Mouse (Mus musculus): Measurements from ENCODE around the gene Teddm1a. TPM values are rescaled to one million over a fixed set of nuclear protein-coding genes. Genes with fewer than 3 reads are reported as not detected.

Gene Teddm1a
- total and polyA plus RNA-seq, 2 experiments from 2014 or later = not detected

- no peaks in the 10 kb centered on the region for H3K27me3 ChIP-seq (ENCODE audit: insufficient read depth, low read length)
- no peak for ATAC-seq (ENCODE audit: low FRiP score)
- no peak for DNase-seq (ENCODE audit: low spot score)
- no peak overlapping the region for H3K4me3 ChIP-seq (ENCODE audit: low read depth, low read length)
- no peak overlapping the region for H3K27ac ChIP-seq (ENCODE audit: low read depth, low read length)
- H3K9ac ChIP-seq (replicated peaks; ENCODE audit: low read length, poor library complexity, severe bottlenecking) = no peak overlapping the region
- H3K4me1 ChIP-seq (ENCODE audit: insufficient read depth, low read length) = no peaks in the 10 kb centered on the region
- no peaks in the 10 kb centered on the region for H3K9me3 ChIP-seq (ENCODE audit: low read length)
- no peaks in the 10 kb centered on the region for H3K36me3 ChIP-seq (ENCODE audit: insufficient read depth, low read length)
- 79% methylated on average over 3 of the region's 3 CpGs for WGBS
- TF ChIP-seq CTCF (IDR thresholded peaks at IDR 0.05) = no peak
- no peak overlapping the region for H3K4me2 ChIP-seq (ENCODE audit: low read depth, low read length, poor library complexity, severe bottlenecking)
These were observed 27.1 kb downstream of the Teddm1a start for GRCm38 (mm10) chr1:153918521-153919206.

DNA sequence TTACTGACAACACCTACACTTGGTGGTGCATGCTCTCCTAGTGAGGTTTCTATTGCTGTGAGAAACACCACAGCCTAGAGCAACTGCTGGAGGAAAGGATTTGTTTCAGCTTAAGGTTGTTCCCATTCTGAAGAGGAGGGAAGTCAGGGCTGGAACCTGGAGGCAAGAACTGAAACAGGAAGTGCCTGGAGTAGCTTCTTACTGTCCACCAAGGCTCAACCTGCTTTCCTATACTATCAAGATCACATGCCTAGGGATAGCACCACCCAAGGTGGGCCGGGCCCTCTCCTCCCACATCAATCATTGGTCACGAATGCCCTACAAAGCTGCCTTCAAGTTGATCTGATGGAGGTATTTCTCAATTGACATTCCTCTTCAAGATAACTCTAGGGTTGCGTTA, 30.1 kb downstream of the Teddm1a start:
- WGBS = 90% methylated on average over 3 of the region's 3 CpGs
- Histone ChIP-seq H3K27me3 (ENCODE audit: insufficient read depth, low read length) (no peaks in the 10 kb centered on the region), H3K4me1 (ENCODE audit: insufficient read depth, low read length) (no peaks in the 10 kb centered on the region), H3K4me3 (ENCODE audit: low read depth, low read length) (no peak overlapping the region), H3K9ac (replicated peaks; ENCODE audit: low read length, poor library complexity, severe bottlenecking) (no peak overlapping the region), H3K9me3 (ENCODE audit: low read length) (no peaks in the 10 kb centered on the region), H3K27ac (ENCODE audit: low read depth, low read length) (no peak overlapping the region), H3K36me3 (ENCODE audit: insufficient read depth, low read length) (no peaks in the 10 kb centered on the region), H3K4me2 (ENCODE audit: low read depth, low read length, poor library complexity, severe bottlenecking) (no peak overlapping the region)
- TF ChIP-seq CTCF (IDR thresholded peaks at IDR 0.05) = no peak
- ATAC-seq (ENCODE audit: low FRiP score) (no peak), DNase-seq (ENCODE audit: low spot score) (no peak)

DNA sequence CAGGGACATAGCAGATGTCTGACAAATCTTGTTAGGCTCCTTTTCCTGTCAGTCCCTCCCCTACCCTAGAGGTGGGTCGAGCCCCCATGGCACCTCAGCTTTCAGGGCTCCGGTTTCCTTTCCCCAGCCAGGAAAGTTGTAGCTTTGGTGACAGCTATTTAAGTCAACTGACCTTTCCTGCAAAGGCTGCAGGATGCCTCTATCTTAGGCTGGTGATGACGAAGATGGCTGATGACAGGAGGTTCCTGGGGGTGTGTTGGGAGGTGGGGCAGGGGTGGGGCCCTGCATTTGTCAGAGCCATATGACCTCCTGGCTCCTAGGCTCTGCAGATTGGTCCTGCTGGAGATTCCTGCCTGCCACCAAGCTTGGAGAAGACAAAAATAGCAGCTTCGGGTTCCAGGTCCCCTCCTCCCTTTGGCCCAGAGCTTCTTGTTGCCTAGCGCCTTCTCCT, 31.1 kb downstream of the Teddm1a start:
- WGBS = 58% methylated on average over 5 of the region's 5 CpGs
- DNase-seq (ENCODE audit: low spot score) = no peak
- TF ChIP-seq CTCF (IDR thresholded peaks at IDR 0.05) = no peak

GRCm38 (mm10) chr1:153924395-153925385, 33.1 kb downstream of the Teddm1a start:
- H3K27me3 ChIP-seq (ENCODE audit: insufficient read depth, low read length) = no peaks in the 10 kb centered on the region
- no peak for DNase-seq (ENCODE audit: low spot score)
- TF ChIP-seq CTCF (IDR thresholded peaks at IDR 0.05) = no peak
- no peaks in the 10 kb centered on the region for H3K36me3 ChIP-seq (ENCODE audit: insufficient read depth, low read length)
- ATAC-seq (ENCODE audit: low FRiP score) = no peak
- no peaks in the 10 kb centered on the region for H3K9me3 ChIP-seq (ENCODE audit: low read length)
- H3K4me1 ChIP-seq (ENCODE audit: insufficient read depth, low read length) = no peaks in the 10 kb centered on the region
- H3K4me3 ChIP-seq (ENCODE audit: low read depth, low read length) = no peak overlapping the region
- H3K4me2 ChIP-seq (ENCODE audit: low read depth, low read length, poor library complexity, severe bottlenecking) = no peak overlapping the region
- 83% methylated on average over 6 of the region's 6 CpGs for WGBS
- no peak overlapping the region for H3K27ac ChIP-seq (ENCODE audit: low read depth, low read length)
- no peak overlapping the region for H3K9ac ChIP-seq (replicated peaks; ENCODE audit: low read length, poor library complexity, severe bottlenecking)

More for the DNA sequence above, 31.1 kb downstream of the Teddm1a start:
- no peak for ATAC-seq (ENCODE audit: low FRiP score)
- H3K36me3 ChIP-seq (ENCODE audit: insufficient read depth, low read length) = no peaks in the 10 kb centered on the region
- no peak overlapping the region for H3K9ac ChIP-seq (replicated peaks; ENCODE audit: low read length, poor library complexity, severe bottlenecking)
- H3K27ac ChIP-seq (ENCODE audit: low read depth, low read length) = no peak overlapping the region
- no peaks in the 10 kb centered on the region for H3K27me3 ChIP-seq (ENCODE audit: insufficient read depth, low read length)
- no peak overlapping the region for H3K4me2 ChIP-seq (ENCODE audit: low read depth, low read length, poor library complexity, severe bottlenecking)
- H3K9me3 ChIP-seq (ENCODE audit: low read length) = no peaks in the 10 kb centered on the region
- no peak overlapping the region for H3K4me3 ChIP-seq (ENCODE audit: low read depth, low read length)
- H3K4me1 ChIP-seq (ENCODE audit: insufficient read depth, low read length) = no peaks in the 10 kb centered on the region

GRCm38 (mm10) chr1:153930431-153930830, 38.9 kb downstream of the Teddm1a start:
- no peak for TF ChIP-seq CTCF (IDR thresholded peaks at IDR 0.05)
- H3K4me1 ChIP-seq (ENCODE audit: insufficient read depth, low read length) = no peaks in the 10 kb centered on the region
- H3K4me2 ChIP-seq (ENCODE audit: low read depth, low read length, poor library complexity, severe bottlenecking) = no peak overlapping the region
- H3K36me3 ChIP-seq (ENCODE audit: insufficient read depth, low read length) = no peaks in the 10 kb centered on the region
- no peak for ATAC-seq (ENCODE audit: low FRiP score)
- H3K9me3 ChIP-seq (ENCODE audit: low read length) = no peaks in the 10 kb centered on the region
- no peak for DNase-seq (ENCODE audit: low spot score)
- WGBS = 88% methylated on average over 2 of the region's 2 CpGs
- no peak overlapping the region for H3K27ac ChIP-seq (ENCODE audit: low read depth, low read length)
- H3K4me3 ChIP-seq (ENCODE audit: low read depth, low read length) = no peak overlapping the region
- H3K9ac ChIP-seq (replicated peaks; ENCODE audit: low read length, poor library complexity, severe bottlenecking) = no peak overlapping the region
- no peaks in the 10 kb centered on the region for H3K27me3 ChIP-seq (ENCODE audit: insufficient read depth, low read length)

- TF ChIP-seq CTCF (IDR thresholded peaks at IDR 0.05) = no peak
- Histone ChIP-seq H3K9ac (replicated peaks; ENCODE audit: low read length, poor library complexity, severe bottlenecking) (no peak overlapping the region), H3K27me3 (ENCODE audit: insufficient read depth, low read length) (no peaks in the 10 kb centered on the region), H3K36me3 (ENCODE audit: insufficient read depth, low read length) (no peaks in the 10 kb centered on the region), H3K4me1 (ENCODE audit: insufficient read depth, low read length) (no peaks in the 10 kb centered on the region), H3K4me3 (ENCODE audit: low read depth, low read length) (no peak overlapping the region), H3K4me2 (ENCODE audit: low read depth, low read length, poor library complexity, severe bottlenecking) (no peak overlapping the region), H3K27ac (ENCODE audit: low read depth, low read length) (no peak overlapping the region), H3K9me3 (ENCODE audit: low read length) (no peaks in the 10 kb centered on the region)
- 67% methylated on average over 1 of the region's 1 CpGs for WGBS
- DNase-seq (ENCODE audit: low spot score) = peak; percentile 72
- no peak for ATAC-seq (ENCODE audit: low FRiP score)
These were observed 42.2 kb downstream of the Teddm1a start for GRCm38 (mm10) chr1:153933772-153934171.
